In genomic region chr2:93958216-93958615, GRCm38 (mm10) we compare ENCODE assay signal across 32 mouse cellular contexts. TPM values are rescaled to one million over a fixed set of nuclear protein-coding genes. Genes with fewer than 3 reads are reported as not detected.
DNase-seq lines count a peak whose midpoint lies in the region; ATAC-seq and TF ChIP-seq lines count a peak whose summit lies in the region.
"Had no signal": no experiment of that assay in that cellular context is flagged by ENCODE, and none has a peak within 500 bp of the region (broad histone marks: within the 10 kb centered on the region; RNA-seq: fewer than 3 reads in every experiment).

No protein-coding gene starts in this region.

- no peak for ATAC-seq in hindbrain, embryonic 15.5 days (ENCODE audit: low FRiP score, low read depth)
- ATAC-seq in hindbrain, embryonic 14.5 days (ENCODE audit: low FRiP score) = no peak
- no peak for ATAC-seq in forebrain, embryonic 14.5 days
- ATAC-seq: CD4-positive, CD25-positive, alpha-beta regulatory T cell, adult 4 months; inflammation-experienced regulatory T-cells, adult 6 months had no signal

- H3K9me3 ChIP-seq in hindbrain, embryonic 15.5 days = no peaks in the 10 kb centered on the region
- no peaks in the 10 kb centered on the region for H3K9me3 ChIP-seq in hindbrain, embryonic 14.5 days (ENCODE audit: control insufficient read depth, low read length)
- no peaks in the 10 kb centered on the region for H3K9me3 ChIP-seq in forebrain, embryonic 14.5 days (replicated peaks; ENCODE audit: control insufficient read depth, low read length)
- H3K9me3 ChIP-seq: embryonic facial prominence, embryonic 13.5 days; heart, embryonic 10.5 days; heart, embryonic 15.5 days; hindbrain, embryonic 12.5 days; limb, embryonic 10.5 days; limb, embryonic 15.5 days; liver, embryonic 13.5 days; stomach, embryonic 15.5 days had no signal

- no peak for DNase-seq in hindbrain, embryonic 14.5 days (ENCODE audit: low spot score)
- peak; percentile 47 to 49 for DNase-seq in right cerebral cortex, adult 2 months (ENCODE audit: low spot score in 2 of 2)
- no peak for DNase-seq in right cerebral cortex, postnatal 14 days
- no peak for DNase-seq in forebrain, embryonic 14.5 days (ENCODE audit: low spot score)
- DNase-seq in c-Kit-positive CD71-positive TER-119-positive erythroid progenitor cells, embryonic 14.5 days (ENCODE audit: low spot score) = no peak
- DNase-seq: adrenal gland, postnatal 14 days; cerebellum, adult 18-20 months; cerebellum, postnatal 10 days; gastrocnemius, postnatal 25 days; heart, adult 11 months; kidney, adult 18-20 months; kidney, postnatal 36 days; layer of hippocampus, postnatal 36 days; liver, embryonic 13.5 days; lung, adult 2 months; lung, postnatal 14 days; thymus, adult 18-20 months; thymus, postnatal 36 days had no signal

- no peak for TF ChIP-seq CTCF in olfactory bulb, adult 2 months (IDR thresholded peaks at IDR 0.05; ENCODE audit: insufficient read depth, low read depth, low read length)

- TF ChIP-seq POLR2A in olfactory bulb, adult 2 months (IDR thresholded peaks at IDR 0.05; ENCODE audit: insufficient read depth, low read depth, low read length) = no peak

- H3K9ac ChIP-seq in hindbrain, embryonic 15.5 days = no peak overlapping the region
- H3K9ac ChIP-seq in hindbrain, embryonic 14.5 days = no peak overlapping the region
- H3K9ac ChIP-seq in forebrain, embryonic 14.5 days (ENCODE audit: low read length) = no peak overlapping the region
- H3K9ac ChIP-seq: heart, embryonic 15.5 days; hindbrain, embryonic 12.5 days; limb, embryonic 15.5 days; liver, embryonic 13.5 days; stomach, embryonic 15.5 days had no signal

- 76% methylated on average over 3 of the region's 3 CpGs for WGBS in hindbrain, embryonic 15.5 days
- 66% methylated on average over 3 of the region's 3 CpGs for WGBS in hindbrain, embryonic 14.5 days
- WGBS in forebrain, embryonic 14.5 days = 62% methylated on average over 3 of the region's 3 CpGs
- 25% methylated on average over 3 of the region's 3 CpGs for WGBS in olfactory bulb, adult 2 months

- H3K4me1 ChIP-seq in hindbrain, embryonic 15.5 days (replicated peaks) = peaks cover 37% of the 10 kb centered on the region
- H3K4me1 ChIP-seq in hindbrain, embryonic 14.5 days (replicated peaks; ENCODE audit: control insufficient read depth, insufficient read depth, low read length) = peaks cover 35% of the 10 kb centered on the region
- H3K4me1 ChIP-seq in forebrain, embryonic 14.5 days (ENCODE audit: control insufficient read depth, insufficient read depth, low read length) = peaks cover 23% of the 10 kb centered on the region
- peaks cover 33% of the 10 kb centered on the region for H3K4me1 ChIP-seq in olfactory bulb, adult 2 months (ENCODE audit: control insufficient read depth, insufficient read depth, low read length)

- H3K4me2 ChIP-seq in hindbrain, embryonic 15.5 days = peak overlapping the region; percentile 97; the same call in 1 of the 2 replicates
- no peak overlapping the region for H3K4me2 ChIP-seq in hindbrain, embryonic 14.5 days (replicated peaks)
- peak overlapping the region; percentile 93 for H3K4me2 ChIP-seq in forebrain, embryonic 14.5 days (ENCODE audit: low read length)
- H3K4me2 ChIP-seq: limb, embryonic 15.5 days; liver, embryonic 13.5 days; stomach, embryonic 15.5 days had no signal

- peaks cover 15% of the 10 kb centered on the region for H3K27me3 ChIP-seq in hindbrain, embryonic 15.5 days
- H3K27me3 ChIP-seq in hindbrain, embryonic 14.5 days (ENCODE audit: control insufficient read depth, insufficient read depth, low read length) = peaks cover 34% of the 10 kb centered on the region
- H3K27me3 ChIP-seq in forebrain, embryonic 14.5 days (replicated peaks; ENCODE audit: control insufficient read depth, insufficient read depth, low read length) = no peaks in the 10 kb centered on the region

- H3K27ac ChIP-seq in hindbrain, embryonic 15.5 days (replicated peaks) = 0 out of 2 replicates have a peak overlapping the region, but pooled peaks have one; percentile 35
- H3K27ac ChIP-seq in hindbrain, embryonic 14.5 days = no peak overlapping the region
- peak overlapping the region; percentile 97 for H3K27ac ChIP-seq in forebrain, embryonic 14.5 days (ENCODE audit: low read depth, low read length)
- peak overlapping the region; percentile 81 for H3K27ac ChIP-seq in olfactory bulb, adult 2 months (ENCODE audit: insufficient read depth, low read depth, low read length)
- H3K27ac ChIP-seq: embryonic facial prominence, embryonic 13.5 days; heart, embryonic 10.5 days; heart, embryonic 15.5 days; hindbrain, embryonic 12.5 days; limb, embryonic 10.5 days; limb, embryonic 15.5 days; liver, embryonic 13.5 days; stomach, embryonic 15.5 days had no signal

- no peak overlapping the region for H3K4me3 ChIP-seq in hindbrain, embryonic 15.5 days
- H3K4me3 ChIP-seq in hindbrain, embryonic 14.5 days (replicated peaks; ENCODE audit: low read length) = no peak overlapping the region
- H3K4me3 ChIP-seq in forebrain, embryonic 14.5 days (ENCODE audit: low read depth, low read length) = no peak overlapping the region
- H3K4me3 ChIP-seq in olfactory bulb, adult 2 months (ENCODE audit: insufficient read depth, low read depth, low read length) = no peak overlapping the region
- H3K4me3 ChIP-seq: heart, embryonic 10.5 days; heart, embryonic 15.5 days; hindbrain, embryonic 12.5 days; limb, embryonic 10.5 days; limb, embryonic 15.5 days; liver, embryonic 13.5 days; stomach, embryonic 15.5 days had no signal

- H3K36me3 ChIP-seq in hindbrain, embryonic 15.5 days = no peaks in the 10 kb centered on the region
- no peaks in the 10 kb centered on the region for H3K36me3 ChIP-seq in hindbrain, embryonic 14.5 days (replicated peaks; ENCODE audit: control insufficient read depth, insufficient read depth)
- no peaks in the 10 kb centered on the region for H3K36me3 ChIP-seq in forebrain, embryonic 14.5 days (ENCODE audit: control insufficient read depth, insufficient read depth, low read length)
- H3K36me3 ChIP-seq: embryonic facial prominence, embryonic 13.5 days; heart, embryonic 10.5 days; heart, embryonic 15.5 days; hindbrain, embryonic 12.5 days; limb, embryonic 10.5 days; limb, embryonic 15.5 days; liver, embryonic 13.5 days; stomach, embryonic 15.5 days had no signal

RNA-seq across cellular contexts. Expression of gene Gm13889, which starts 1.2 kb away (rescaled TPM):
- polyA plus RNA-seq in hindbrain, embryonic 15.5 days (2015; fragmentation: Nextera tagmentation; extraction: Ambion mirVana) = 7.3 and 11.3 TPM in 2 replicates
- polyA plus RNA-seq in hindbrain, embryonic 14.5 days (2014; fragmentation: Nextera tagmentation; extraction: Ambion mirVana) = 11.5 and 13.4 TPM in 2 replicates
- 23.9 and 28.6 TPM in 2 replicates for polyA plus RNA-seq in forebrain, embryonic 14.5 days (2014; fragmentation: Nextera tagmentation; extraction: Ambion mirVana)
- not detected in 2 replicates for polyA plus RNA-seq in olfactory bulb, adult 2 months (2012; ENCODE audit: insufficient read depth, insufficient read length, low replicate concordance, missing spikeins)
- polyA plus RNA-seq: CD4-positive, CD25-positive, alpha-beta regulatory T cell, adult 4 months; inflammation-experienced regulatory T-cells, adult 6 months had no signal

RNA-seq across cellular contexts. Expression of gene Gm27027, which starts 37.9 kb away (rescaled TPM):
- not detected in 2 replicates for polyA plus RNA-seq in hindbrain, embryonic 15.5 days (2015; fragmentation: Nextera tagmentation; extraction: Ambion mirVana)
- not detected in 2 replicates for polyA plus RNA-seq in hindbrain, embryonic 14.5 days (2014; fragmentation: Nextera tagmentation; extraction: Ambion mirVana)
- not detected in 2 replicates for polyA plus RNA-seq in forebrain, embryonic 14.5 days (2014; fragmentation: Nextera tagmentation; extraction: Ambion mirVana)
- not detected in 2 replicates for polyA plus RNA-seq in olfactory bulb, adult 2 months (2012; ENCODE audit: insufficient read depth, insufficient read length, low replicate concordance, missing spikeins)
- polyA plus RNA-seq: CD4-positive, CD25-positive, alpha-beta regulatory T cell, adult 4 months; embryonic facial prominence, embryonic 13.5 days; heart, embryonic 10.5 days; heart, embryonic 15.5 days; hindbrain, embryonic 12.5 days; inflammation-experienced regulatory T-cells, adult 6 months; kidney, embryonic 16.5 days; limb, embryonic 10.5 days; limb, embryonic 15.5 days; liver, embryonic 13.5 days; lung, adult 2 months; midbrain, embryonic 14.5 days; neural tube, embryonic 11.5 days; stomach, embryonic 15.5 days had no signal

RNA-seq across cellular contexts. Expression of gene Alkbh3, which starts 52.4 kb away (rescaled TPM):
- polyA plus RNA-seq in hindbrain, embryonic 15.5 days (2015; fragmentation: Nextera tagmentation; extraction: Ambion mirVana) = 44.9 and 46.0 TPM in 2 replicates
- polyA plus RNA-seq in hindbrain, embryonic 14.5 days (2014; fragmentation: Nextera tagmentation; extraction: Ambion mirVana) = 43.2 and 52.6 TPM in 2 replicates
- 47.5 and 52.2 TPM in 2 replicates for polyA plus RNA-seq in forebrain, embryonic 14.5 days (2014; fragmentation: Nextera tagmentation; extraction: Ambion mirVana)
- not detected in 2 replicates for polyA plus RNA-seq in olfactory bulb, adult 2 months (2012; ENCODE audit: insufficient read depth, insufficient read length, low replicate concordance, missing spikeins)

Comparison
In these comparisons a context has a peak if more than half of its experiments do, and no peak if none do; other contexts are left out.
1. DNase-seq: peak in right cerebral cortex, adult 2 months (2 of 2); none in hindbrain, embryonic 14.5 days (single experiment), right cerebral cortex, postnatal 14 days (single experiment), forebrain, embryonic 14.5 days (single experiment) and c-Kit-positive CD71-positive TER-119-positive erythroid progenitor cells, embryonic 14.5 days (single experiment).
2. RNA of gene Alkbh3, which starts 52.4 kb away (polyA plus RNA-seq): 43.2 to 52.6 TPM in hindbrain, embryonic 14.5 days, 47.5 to 52.2 TPM in forebrain, embryonic 14.5 days and 44.9 to 46.0 TPM in hindbrain, embryonic 15.5 days; not detected in olfactory bulb, adult 2 months; every median in the first group is over 10 times any median in the second.